Mouse (Mus musculus) CH12.LX (cell line): ENCODE measurements at regions not wholly inside any gene's neighbourhood (a gene's known extent, or its start where the extent isn't known, plus 50 kb on each side); places are given as distances from the start of the nearest gene placed in this dataset.
A peak's percentile ranks its signal among the peaks of the same experiment; 100 is the strongest.

Experiments
- DNase-seq: peaks from one replicate; pipeline ENCODE4 v3.0.0-alpha.2; 2013; ENCODE audit errors: extremely low read depth
- H3K27ac ChIP-seq: 2 replicates; pipeline ENCODE4 v1.5.1; 2012; ENCODE audit warnings: low read depth, mild to moderate bottlenecking, control low read depth, moderate library complexity; ENCODE audit not compliant: insufficient read depth
- H3K27me3 ChIP-seq: replicated peaks from 2 replicates; pipeline ENCODE3; 2012; ENCODE audit warnings: inconsistent platforms
- H3K36me3 ChIP-seq, 2 experiments: replicated peaks in 1 of 2; 2 replicates each; pipeline versions ENCODE3 to v1.6.1; 2012; ENCODE audit warnings: inconsistent platforms in 1 of 2, low read length in 1 of 2, mild to moderate bottlenecking in 1 of 2, mixed read lengths in 1 of 2, moderate library complexity in 1 of 2; ENCODE audit not compliant: control insufficient read depth in 1 of 2, insufficient read depth in 1 of 2
- H3K4me1 ChIP-seq, 2 experiments: 2 replicates each; pipeline ENCODE4 v1.6.1; 2012; ENCODE audit warnings: inconsistent platforms in 1 of 2, moderate library complexity in 1 of 2; ENCODE audit not compliant: insufficient read depth in 2 of 2, control insufficient read depth in 1 of 2
- H3K4me2 ChIP-seq: 2 replicates; pipeline ENCODE4 v1.6.1; 2012; ENCODE audit warnings: low read depth, mild to moderate bottlenecking, control low read depth; ENCODE audit not compliant: poor library complexity, insufficient read depth, severe bottlenecking
- H3K4me3 ChIP-seq, 3 experiments: fragments of 150-350 bp in 1 of 3; sonication (generic) in 1 of 3; replicated peaks in 1 of 3; 2 replicates each; pipeline versions ENCODE3 to v1.5.1; 2011 to 2012; ENCODE audit warnings: low read depth in 2 of 3, low read length in 2 of 3, mild to moderate bottlenecking in 2 of 3, moderate library complexity in 2 of 3, control low read depth in 1 of 3, improper control_type of control experiment in 1 of 3, inconsistent platforms in 1 of 3, mixed read lengths in 1 of 3; ENCODE audit not compliant: poor library complexity in 1 of 3
- H3K79me2 ChIP-seq: replicated peaks from 2 replicates; pipeline ENCODE4 v1.6.1; 2012; ENCODE audit warnings: mild to moderate bottlenecking, moderate library complexity; ENCODE audit not compliant: control insufficient read depth, poor library complexity, insufficient read depth, severe bottlenecking; ENCODE audit errors: extremely low read depth
- H3K9ac ChIP-seq: 2 replicates; pipeline ENCODE4 v1.6.1; 2012; ENCODE audit warnings: low read depth, mild to moderate bottlenecking, control low read depth, moderate library complexity; ENCODE audit not compliant: insufficient read depth
- H3K9me3 ChIP-seq: replicated peaks from 2 replicates; pipeline ENCODE3; 2012; ENCODE audit warnings: low read length, inconsistent platforms, mixed read lengths
- CHD2 ChIP-seq: IDR thresholded peaks from 2 replicates; pipeline ENCODE4 v1.6.1; 2011; ENCODE audit warnings: low read length, improper control_type of control experiment
- ETS1 ChIP-seq: conservative IDR thresholded peaks from 2 replicates; pipeline ENCODE4 v1.6.1; 2012; ENCODE audit warnings: low read depth, mild to moderate bottlenecking, inconsistent platforms, low read length, improper control_type of control experiment, moderate library complexity
- IRF4 ChIP-seq: IDR thresholded peaks from 2 replicates; pipeline ENCODE4 v1.6.1; 2014; ENCODE audit warnings: low read depth, mild to moderate bottlenecking, inconsistent platforms, low read length, improper control_type of control experiment
- MAFK ChIP-seq: IDR thresholded peaks from 2 replicates; pipeline ENCODE4 v1.6.1; 2011; ENCODE audit warnings: low read length, improper control_type of control experiment; ENCODE audit not compliant: insufficient replicate concordance
- MAX ChIP-seq: IDR thresholded peaks from 2 replicates; pipeline ENCODE4 v1.6.1; 2011; ENCODE audit warnings: low read length, improper control_type of control experiment
- MAZ ChIP-seq: IDR thresholded peaks from 2 replicates; pipeline ENCODE4 v1.6.1; 2012; ENCODE audit warnings: low read depth, mild to moderate bottlenecking, inconsistent platforms, low read length, improper control_type of control experiment, moderate library complexity
- MEF2A ChIP-seq: IDR thresholded peaks from 2 replicates; pipeline ENCODE4 v1.6.1; 2014; ENCODE audit warnings: low read depth, mild to moderate bottlenecking, inconsistent platforms, low read length, improper control_type of control experiment, borderline replicate concordance
- NELFE ChIP-seq: IDR thresholded peaks from 2 replicates; pipeline ENCODE4 v1.6.1; 2011; ENCODE audit warnings: low read depth, low read length, improper control_type of control experiment
- POLR2AphosphoS2 ChIP-seq: IDR thresholded peaks from 2 replicates; pipeline ENCODE4 v1.6.1; 2011; ENCODE audit warnings: low read depth, low read length, improper control_type of control experiment
- RAD21 ChIP-seq: IDR thresholded peaks from 2 replicates; pipeline ENCODE4 v1.6.1; 2011; ENCODE audit warnings: low read depth, mild to moderate bottlenecking, low read length, improper control_type of control experiment, moderate library complexity
- RCOR1 ChIP-seq: conservative IDR thresholded peaks from 2 replicates; pipeline ENCODE4 v1.6.1; 2012; ENCODE audit warnings: low read depth, mild to moderate bottlenecking, inconsistent platforms, low read length, improper control_type of control experiment
- SIN3A ChIP-seq: IDR thresholded peaks from 2 replicates; pipeline ENCODE4 v1.6.1; 2012; ENCODE audit warnings: low read length, improper control_type of control experiment, inconsistent platforms
- SMC3 ChIP-seq: IDR thresholded peaks from 2 replicates; pipeline ENCODE4 v1.6.1; 2011; ENCODE audit warnings: low read depth, low read length, improper control_type of control experiment
- TCF12 ChIP-seq: IDR thresholded peaks from 2 replicates; pipeline ENCODE4 v1.6.1; 2014; ENCODE audit warnings: low read depth, mild to moderate bottlenecking, inconsistent platforms, low read length, improper control_type of control experiment
- UBTF ChIP-seq: IDR thresholded peaks from 2 replicates; pipeline ENCODE4 v1.6.1; 2012; ENCODE audit warnings: low read depth, mild to moderate bottlenecking, inconsistent platforms, low read length, improper control_type of control experiment, moderate library complexity
- USF1 ChIP-seq: IDR thresholded peaks from 2 replicates; pipeline ENCODE4 v1.6.1; 2014; ENCODE audit warnings: low read depth, mild to moderate bottlenecking, inconsistent platforms, low read length, improper control_type of control experiment
- ZC3H11A ChIP-seq: IDR thresholded peaks from 2 replicates; pipeline ENCODE4 v1.6.1; 2012; ENCODE audit warnings: low read depth, mild to moderate bottlenecking, inconsistent platforms, low read length, improper control_type of control experiment
- ZKSCAN1 ChIP-seq: IDR thresholded peaks from 2 replicates; pipeline ENCODE4 v1.6.1; 2012; ENCODE audit warnings: low read depth, inconsistent platforms, low read length, improper control_type of control experiment, borderline replicate concordance
- ZNF384 ChIP-seq: IDR thresholded peaks from 2 replicates; pipeline ENCODE4 v1.6.1; 2012; ENCODE audit warnings: low read depth, low read length, improper control_type of control experiment, inconsistent platforms
- dilution Hi-C: fragments of 300-500 bp; cut with MboI; formaldehyde crosslinking; loops from 2 replicates; pipeline ENCODE4 v1.14.3; 2020; ENCODE audit warnings: low sequenced_read_pairs; ENCODE audit not compliant: extremely low pct_unique_long_range_greater_than_20kb, extremely low pct_ligation_motif_present
- in situ Hi-C: fragments of 300-500 bp; cut with MboI; formaldehyde crosslinking; loops from 3 replicates; pipeline ENCODE4 v1.14.3; 2019; ENCODE audit warnings: low sequenced_read_pairs, low pct_ligation_motif_present, low pct_unique_long_range_greater_than_20kb, mixed read lengths

GRCm38 (mm10) chr9:52259459-52259858, 91.1 kb upstream of the Zc3h12c start:
- no peak for DNase-seq
- TF ChIP-seq ZKSCAN1, result no peak
- TF ChIP-seq CHD2, result no peak
- no peak for TF ChIP-seq MEF2A
- no peak for TF ChIP-seq RAD21
- no peak for TF ChIP-seq SIN3A
- no peak for TF ChIP-seq SMC3
- no peak for TF ChIP-seq ZC3H11A
- TF ChIP-seq POLR2AphosphoS2, result no peak
- no peak for TF ChIP-seq UBTF
- TF ChIP-seq ETS1, result no peak
- peaks cover 16 to 53% of the 10 kb centered on the region in 2 experiments for H3K4me1 ChIP-seq
- dilution Hi-C loops, result no loop called here
- H3K4me2 ChIP-seq, result no peak overlapping the region
- H3K4me3 ChIP-seq, result no peak overlapping the region
- no peak overlapping the region for H3K9ac ChIP-seq
- H3K36me3 ChIP-seq, result no peaks in the 10 kb centered on the region
- no peak overlapping the region for H3K27ac ChIP-seq
- H3K79me2 ChIP-seq, result no peaks in the 10 kb centered on the region
- no peaks in the 10 kb centered on the region for H3K27me3 ChIP-seq
- H3K9me3 ChIP-seq, result no peaks in the 10 kb centered on the region
- in situ Hi-C loops, result no loop called here

GRCm38 (mm10) chr9:52255692-52256091, 87.3 kb upstream of the Zc3h12c start:
- in situ Hi-C loops (no loop called here), dilution Hi-C loops (no loop called here)
- no peak overlapping the region for H3K4me2 ChIP-seq
- H3K36me3 ChIP-seq, result no peaks in the 10 kb centered on the region
- no peak overlapping the region for H3K4me3 ChIP-seq
- H3K9ac ChIP-seq, result no peak overlapping the region
- TF ChIP-seq ETS1 (no peak), ZNF384 (peak; percentile 27; the same call in 1 of the 2 replicates)
- no peak for DNase-seq
- no peaks in the 10 kb centered on the region for H3K79me2 ChIP-seq
- no peak overlapping the region for H3K27ac ChIP-seq
- H3K9me3 ChIP-seq, result no peaks in the 10 kb centered on the region
- no peaks in the 10 kb centered on the region for H3K27me3 ChIP-seq
- peaks cover 6 to 21% of the 10 kb centered on the region in 2 experiments for H3K4me1 ChIP-seq

- no peak overlapping the region for H3K9ac ChIP-seq
- H3K79me2 ChIP-seq, result no peaks in the 10 kb centered on the region
- H3K27ac ChIP-seq, result no peak overlapping the region
- no peaks in the 10 kb centered on the region for H3K36me3 ChIP-seq
- DNase-seq, result no peak
- H3K27me3 ChIP-seq, result no peaks in the 10 kb centered on the region
- no peak overlapping the region for H3K4me2 ChIP-seq
- H3K4me1 ChIP-seq, result peaks cover 3 to 9% of the 10 kb centered on the region in 2 experiments
- TF ChIP-seq MAX (no peak), TCF12 (no peak), MAFK (no peak), RCOR1 (no peak), NELFE (no peak), POLR2AphosphoS2 (no peak), MAZ (no peak), USF1 (no peak), IRF4 (no peak), CHD2 (no peak)
- dilution Hi-C loops (no loop called here), in situ Hi-C loops (no loop called here)
- no peaks in the 10 kb centered on the region for H3K9me3 ChIP-seq
- H3K4me3 ChIP-seq, result no peak overlapping the region
Measured at GRCm38 (mm10) chr9:52254475-52254874, 86.1 kb upstream of the Zc3h12c start.
